Mouse (Mus musculus) liver, postnatal 0 days (tissue): Measurements from ENCODE around the gene Rbms3. TPM values are rescaled to one million over a fixed set of nuclear protein-coding genes. Genes with fewer than 3 reads are reported as not detected.

Source experiments
- ATAC-seq: fragments of 200-750 bp; cut with Nextera tagmentation; 2 replicates; pipeline ENCODE4 v1.8.0; 2017; ENCODE audit warnings: mild to moderate bottlenecking, moderate library complexity
- DNase-seq: peaks from one replicate; pipeline ENCODE4 v3.0.0-alpha.2; 2016
- H3K27ac ChIP-seq: fragments of 300-500 bp; sonication (generic); 2 replicates; pipeline ENCODE4 v1.5.1; 2014; ENCODE audit warnings: antibody characterized with exemption, moderate library complexity, mild to moderate bottlenecking, low read depth
- H3K27me3 ChIP-seq: fragments of 300-500 bp; sonication (generic); 2 replicates; pipeline ENCODE4 v1.6.1; 2014; ENCODE audit warnings: low read length, control low read depth, mixed read lengths; ENCODE audit not compliant: insufficient read depth
- H3K36me3 ChIP-seq: fragments of 300-500 bp; sonication (generic); replicated peaks from 2 replicates; pipeline ENCODE4 v1.6.1; 2014; ENCODE audit warnings: mild to moderate bottlenecking, control low read depth, low read length, moderate library complexity, mixed read lengths; ENCODE audit not compliant: insufficient read depth
- H3K4me1 ChIP-seq: fragments of 300-500 bp; sonication (generic); 2 replicates; pipeline ENCODE4 v1.6.1; 2014; ENCODE audit warnings: antibody characterized with exemption, mild to moderate bottlenecking, control low read depth; ENCODE audit not compliant: insufficient read depth
- H3K4me2 ChIP-seq: fragments of 300-500 bp; sonication (generic); 2 replicates; pipeline ENCODE4 v1.6.1; 2014; ENCODE audit warnings: low read depth, mild to moderate bottlenecking, low read length, moderate library complexity, mixed read lengths
- H3K4me3 ChIP-seq: fragments of 300-500 bp; sonication (generic); 2 replicates; pipeline ENCODE4 v1.5.1; 2014; ENCODE audit warnings: low read depth, low read length
- H3K9ac ChIP-seq: fragments of 300-500 bp; sonication (generic); replicated peaks from 2 replicates; pipeline ENCODE4 v1.6.1; 2014; ENCODE audit warnings: mild to moderate bottlenecking, moderate library complexity
- H3K9me3 ChIP-seq: fragments of 300-500 bp; sonication (generic); 2 replicates; pipeline ENCODE4 v1.6.1; 2016; ENCODE audit warnings: mild to moderate bottlenecking, control low read depth, low read length, mixed read lengths
- CTCF ChIP-seq: sonication (generic); IDR thresholded peaks from 2 replicates; pipeline ENCODE4 v1.5.1; 2016; ENCODE audit warnings: antibody characterized with exemption, low read depth
- EP300 ChIP-seq: IDR thresholded peaks from 2 replicates; pipeline ENCODE4 v1.6.1; 2016; ENCODE audit warnings: antibody characterized with exemption, low read depth, mild to moderate bottlenecking
- WGBS: fragments of 180-500 bp; shearing (Covaris S2); extraction: QIAGEN DNeasy Blood & Tissue Kit; methylation state at CpG from one replicate; pipeline ENCODE4 v1.1.7; 2014; ENCODE audit not compliant: insufficient replicate concordance; 5-methylcytosine and 5-hydroxymethylcytosine counted together
- polyA plus RNA-seq: library from polyadenylated mRNA; unstranded; fragments of >200 nt; fragmentation: Nextera tagmentation; extraction: Ambion mirVana; gene quantifications from 2 replicates; pipeline ENCODE4 v1.2.1, GENCODE M21; 2015

The Rbms3 gene
- polyA plus RNA-seq, 1 experiment from 2014 or later, result 2.8 TPM

DNA sequence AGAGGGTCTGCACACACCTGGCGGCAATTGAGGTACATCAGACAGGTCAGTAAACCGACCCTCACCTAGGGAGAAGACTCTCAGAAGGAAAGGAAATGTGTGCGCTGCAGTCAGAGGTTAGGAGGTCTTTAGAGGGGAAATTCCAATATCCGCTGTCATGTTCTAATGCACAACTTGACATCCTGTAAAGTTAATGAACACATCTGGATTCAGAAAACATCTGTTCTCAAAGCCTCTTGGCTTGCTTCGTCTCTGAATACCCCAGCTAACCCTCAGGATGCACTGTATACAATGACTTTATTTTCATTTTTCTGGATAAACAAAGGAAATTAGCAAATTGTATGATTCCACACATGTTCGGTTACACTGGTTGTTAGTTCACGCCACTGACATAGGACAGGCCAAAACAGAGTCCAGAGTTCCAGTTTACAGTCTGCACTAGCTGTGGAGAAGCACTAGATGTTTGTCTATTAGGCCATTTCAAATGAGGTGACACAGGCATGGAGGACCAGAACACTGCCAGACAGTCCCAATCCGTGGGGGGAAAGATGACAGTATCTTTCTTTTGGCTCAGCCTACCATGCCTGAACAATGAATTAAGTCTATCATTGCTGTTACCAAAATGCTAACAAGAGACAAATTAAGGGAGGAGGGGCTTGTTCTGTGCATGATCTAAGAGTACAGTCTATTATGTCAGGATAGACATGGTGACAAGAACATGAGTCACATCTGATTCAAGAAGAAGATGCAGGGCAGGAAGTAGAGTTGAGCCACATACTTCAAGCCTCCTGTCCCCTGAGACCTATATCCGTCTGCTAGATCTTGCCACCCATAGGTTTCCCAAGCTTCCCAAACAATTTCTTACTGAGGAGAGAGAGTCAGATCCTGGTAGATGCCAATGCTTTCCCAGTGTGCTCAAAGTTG is 538.2 kb downstream of the Rbms3 start:
- 74% methylated on average over 9 of the region's 9 CpGs for WGBS
- H3K36me3 ChIP-seq, result no peaks in the 10 kb centered on the region

DNA sequence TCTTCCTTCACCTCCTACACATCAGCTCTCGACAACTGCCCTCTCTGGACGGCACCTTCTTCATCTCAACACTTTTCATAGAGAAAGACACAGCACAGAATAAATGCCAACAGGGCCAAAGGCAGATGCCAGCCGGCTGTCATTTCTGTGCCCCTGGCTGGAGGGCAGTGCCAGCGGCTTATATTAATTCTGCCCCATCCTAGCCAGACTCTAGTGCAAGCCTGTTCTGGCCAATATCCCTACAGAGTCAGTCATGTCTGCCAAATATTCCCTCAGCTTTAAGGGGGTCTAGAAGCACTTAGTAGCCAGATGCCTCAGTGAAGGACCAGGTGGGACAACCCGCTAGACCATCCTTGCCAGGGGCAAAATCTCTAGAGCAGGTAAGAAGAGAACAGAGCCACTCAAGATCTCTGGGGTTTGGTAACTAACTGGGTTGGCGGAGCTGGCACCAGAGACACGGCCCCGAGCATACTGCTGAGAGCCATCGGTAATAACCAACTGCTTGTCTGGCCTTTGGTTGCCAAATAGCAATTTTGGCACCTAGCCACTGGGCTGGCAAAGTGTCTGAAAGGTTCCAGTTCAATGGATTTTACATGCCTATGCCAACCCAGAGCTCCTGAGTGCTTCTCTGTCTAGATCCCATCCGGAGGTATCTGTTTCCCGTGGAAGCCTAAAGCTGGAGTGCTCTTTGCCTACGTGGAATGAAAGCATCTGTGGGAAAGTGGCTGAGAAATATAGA is 540.1 kb downstream of the Rbms3 start:
- Histone ChIP-seq H3K27ac (no peak overlapping the region), H3K4me2 (no peak overlapping the region), H3K4me1 (no peaks in the 10 kb centered on the region), H3K9me3 (no peaks in the 10 kb centered on the region), H3K27me3 (no peaks in the 10 kb centered on the region), H3K4me3 (no peak overlapping the region), H3K36me3 (no peaks in the 10 kb centered on the region), H3K9ac (no peak overlapping the region)
- no peak for DNase-seq
- ATAC-seq, result no peak
- TF ChIP-seq EP300 (no peak), CTCF (no peak)
- WGBS, result 88% methylated on average over 12 of the region's 12 CpGs

More for the DNA sequence above, 538.2 kb downstream of the Rbms3 start:
- TF ChIP-seq EP300, result no peak
- TF ChIP-seq CTCF, result no peak
- no peak for DNase-seq
- Histone ChIP-seq H3K9me3 (no peaks in the 10 kb centered on the region), H3K4me3 (no peak overlapping the region), H3K27me3 (no peaks in the 10 kb centered on the region), H3K4me2 (no peak overlapping the region), H3K4me1 (no peaks in the 10 kb centered on the region), H3K27ac (no peak overlapping the region), H3K9ac (no peak overlapping the region)
- ATAC-seq, result no peak

DNA sequence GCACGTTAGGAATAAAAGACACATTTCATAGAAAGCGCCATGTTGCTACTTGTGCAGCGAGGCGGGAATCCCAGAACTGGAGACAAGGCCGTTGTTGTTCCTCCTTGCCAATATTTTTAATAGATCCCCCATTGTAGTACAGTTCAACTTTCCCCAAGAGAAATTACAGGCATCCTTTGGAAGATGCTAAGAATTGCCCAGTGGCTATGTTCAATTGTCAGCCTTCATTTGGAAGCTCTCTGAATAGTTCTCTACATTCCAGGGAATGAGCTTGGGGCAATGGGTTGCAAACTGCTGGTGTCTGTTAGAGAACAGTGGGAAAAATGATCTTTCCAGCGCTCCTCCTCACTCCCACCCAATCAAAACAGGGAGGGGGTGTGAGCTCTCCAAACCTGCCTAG is 541.4 kb downstream of the Rbms3 start:
- no peak overlapping the region for H3K9ac ChIP-seq
- no peak overlapping the region for H3K4me2 ChIP-seq
- ATAC-seq, result no peak
- no peaks in the 10 kb centered on the region for H3K36me3 ChIP-seq
- no peak for DNase-seq
- WGBS, result 84% methylated on average over 6 of the region's 6 CpGs
- no peak overlapping the region for H3K4me3 ChIP-seq
- no peaks in the 10 kb centered on the region for H3K9me3 ChIP-seq
- no peaks in the 10 kb centered on the region for H3K4me1 ChIP-seq
- TF ChIP-seq EP300 (no peak), CTCF (no peak)
- H3K27ac ChIP-seq, result no peak overlapping the region
- H3K27me3 ChIP-seq, result no peaks in the 10 kb centered on the region

DNA sequence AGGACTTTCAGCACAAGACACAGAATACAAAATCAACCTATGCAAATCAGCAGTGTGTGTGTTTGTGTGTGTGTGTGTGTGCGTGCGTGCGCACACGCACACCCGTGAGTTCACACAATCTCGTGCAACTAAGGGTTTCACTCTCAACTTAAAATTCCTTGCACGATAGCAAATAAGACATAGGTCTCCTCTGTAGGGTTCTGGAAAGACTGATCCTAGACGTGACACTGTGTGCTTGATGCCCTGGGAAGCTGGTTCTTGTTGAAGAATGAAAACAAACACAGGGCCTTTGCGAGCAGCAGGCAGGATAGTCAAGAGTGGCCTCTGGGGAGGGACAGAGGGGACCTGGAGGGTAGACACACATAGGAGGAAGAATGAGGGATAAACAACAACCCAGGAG is 544.0 kb downstream of the Rbms3 start:
- no peak overlapping the region for H3K4me3 ChIP-seq

DNA sequence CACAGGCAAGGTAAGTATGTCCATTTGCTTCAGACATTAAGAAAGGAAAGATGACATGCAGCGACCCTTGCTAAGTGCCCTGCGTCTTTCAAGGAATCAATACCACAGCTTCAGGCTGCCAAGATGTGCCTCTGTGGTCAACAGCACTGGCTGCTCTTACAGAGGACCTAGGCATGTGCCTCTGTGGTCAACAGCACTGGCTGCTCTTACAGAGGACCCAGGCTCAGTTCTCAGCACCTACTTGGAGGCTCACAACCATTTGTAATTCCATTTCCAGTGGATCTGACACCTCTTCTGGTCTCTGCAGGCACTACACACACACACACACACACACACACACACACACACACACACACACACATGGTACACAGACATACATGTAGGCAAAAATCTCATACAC is 545.2 kb downstream of the Rbms3 start:
- no peak overlapping the region for H3K27ac ChIP-seq
- no peaks in the 10 kb centered on the region for H3K4me1 ChIP-seq
- H3K4me2 ChIP-seq, result no peak overlapping the region
- ATAC-seq (no peak), DNase-seq (no peak)
- no peak overlapping the region for H3K9ac ChIP-seq
- H3K9me3 ChIP-seq, result no peaks in the 10 kb centered on the region
- H3K4me3 ChIP-seq, result no peak overlapping the region
- no peak for TF ChIP-seq CTCF
- TF ChIP-seq EP300, result no peak
- WGBS, result 79% methylated on average over 2 of the region's 2 CpGs
- H3K27me3 ChIP-seq, result no peaks in the 10 kb centered on the region
- no peaks in the 10 kb centered on the region for H3K36me3 ChIP-seq

More for the DNA sequence above, 544.0 kb downstream of the Rbms3 start:
- H3K27me3 ChIP-seq, result no peaks in the 10 kb centered on the region
- H3K9ac ChIP-seq, result no peak overlapping the region
- H3K4me1 ChIP-seq, result no peaks in the 10 kb centered on the region
- TF ChIP-seq EP300, result no peak
- TF ChIP-seq CTCF, result no peak
- H3K4me2 ChIP-seq, result no peak overlapping the region
- no peaks in the 10 kb centered on the region for H3K36me3 ChIP-seq
- H3K27ac ChIP-seq, result no peak overlapping the region
- DNase-seq, result no peak
- WGBS, result 81% methylated on average over 9 of the region's 9 CpGs
- no peak for ATAC-seq
- no peaks in the 10 kb centered on the region for H3K9me3 ChIP-seq

DNA sequence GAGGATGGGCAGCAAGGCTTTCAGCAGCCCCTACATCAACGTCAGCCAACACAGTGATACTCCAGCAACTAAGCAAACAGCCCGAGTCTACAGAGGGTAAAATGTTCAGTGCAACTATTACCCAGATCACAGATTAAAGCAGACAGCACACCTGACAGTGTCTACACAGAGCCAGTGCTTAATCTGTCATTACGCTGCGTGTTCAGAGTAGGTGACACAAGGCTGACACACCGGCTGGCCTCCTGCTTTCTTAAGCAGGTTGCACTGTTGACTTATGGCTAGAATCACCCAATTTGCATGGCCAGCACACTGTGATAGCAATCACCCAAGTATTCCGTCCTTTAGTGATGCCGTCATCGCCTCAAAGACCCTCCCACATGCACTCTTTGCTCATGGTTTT is 550.2 kb downstream of the Rbms3 start:
- TF ChIP-seq CTCF (no peak), EP300 (no peak)
- Histone ChIP-seq H3K4me2 (no peak overlapping the region), H3K4me1 (no peaks in the 10 kb centered on the region), H3K27me3 (no peaks in the 10 kb centered on the region), H3K9me3 (no peaks in the 10 kb centered on the region), H3K27ac (no peak overlapping the region), H3K36me3 (no peaks in the 10 kb centered on the region), H3K9ac (no peak overlapping the region), H3K4me3 (no peak overlapping the region)
- WGBS, result 65% methylated on average over 8 of the region's 8 CpGs
- no peak for DNase-seq
- no peak for ATAC-seq
